ENCODE assay signal across 18 mouse cellular contexts in genomic region chr1:175671626-175672025, GRCm38 (mm10). TPM values are rescaled to one million over a fixed set of nuclear protein-coding genes. Genes with fewer than 3 reads are reported as not detected.
A peak's percentile ranks its signal among the peaks of the same experiment; 100 is the strongest.
DNase-seq lines count a peak whose midpoint lies in the region; ATAC-seq and TF ChIP-seq lines count a peak whose summit lies in the region.
"Had no signal": no experiment of that assay in that cellular context is flagged by ENCODE, and none has a peak within 500 bp of the region (broad histone marks: within the 10 kb centered on the region; RNA-seq: fewer than 3 reads in every experiment).

No protein-coding gene starts in this region.

- ATAC-seq in liver, postnatal 0 days, result no peak
- ATAC-seq in liver, embryonic 11.5 days (replicated peaks; ENCODE audit: low FRiP score), result no peak
- no peak for ATAC-seq in intestine, postnatal 0 days
- ATAC-seq: inflammation-experienced regulatory T-cells, adult 6 months had no signal

- TF ChIP-seq EP300 in liver, postnatal 0 days (IDR thresholded peaks at IDR 0.05; ENCODE audit: low read depth), result no peak

- H3K4me2 ChIP-seq in liver, postnatal 0 days (ENCODE audit: low read depth, low read length), result no peak overlapping the region
- no peak overlapping the region for H3K4me2 ChIP-seq in liver, embryonic 11.5 days
- no peak overlapping the region for H3K4me2 ChIP-seq in intestine, postnatal 0 days (replicated peaks; ENCODE audit: low read depth)

- H3K4me1 ChIP-seq in liver, postnatal 0 days (ENCODE audit: insufficient read depth), result no peaks in the 10 kb centered on the region
- H3K4me1 ChIP-seq in liver, embryonic 11.5 days (replicated peaks; ENCODE audit: control insufficient read depth, insufficient read depth, low read length), result no peaks in the 10 kb centered on the region
- H3K4me1 ChIP-seq in intestine, postnatal 0 days (replicated peaks; ENCODE audit: control insufficient read depth, insufficient read depth, low read length), result no peaks in the 10 kb centered on the region

- TF ChIP-seq CTCF in liver, postnatal 0 days (IDR thresholded peaks at IDR 0.05; ENCODE audit: low read depth), result peak; percentile 36; the same call in 1 of the 2 replicates
- peak; percentile 60 for TF ChIP-seq CTCF in intestine, postnatal 0 days (IDR thresholded peaks at IDR 0.05; ENCODE audit: low read depth)

- no peaks in the 10 kb centered on the region for H3K36me3 ChIP-seq in liver, postnatal 0 days (replicated peaks; ENCODE audit: insufficient read depth, low read length)
- H3K36me3 ChIP-seq in liver, embryonic 11.5 days (ENCODE audit: control insufficient read depth, insufficient read depth, low read length), result no peaks in the 10 kb centered on the region
- H3K36me3 ChIP-seq in intestine, postnatal 0 days (ENCODE audit: control insufficient read depth, insufficient read depth), result no peaks in the 10 kb centered on the region

- no peaks in the 10 kb centered on the region for H3K27me3 ChIP-seq in liver, postnatal 0 days (ENCODE audit: insufficient read depth, low read length)
- H3K27me3 ChIP-seq in liver, embryonic 11.5 days (replicated peaks; ENCODE audit: control insufficient read depth, insufficient read depth, low read length), result no peaks in the 10 kb centered on the region
- H3K27me3 ChIP-seq in intestine, postnatal 0 days (replicated peaks; ENCODE audit: control insufficient read depth, insufficient read depth, low read length), result no peaks in the 10 kb centered on the region

- H3K27ac ChIP-seq in liver, postnatal 0 days (ENCODE audit: low read depth), result no peak overlapping the region
- no peak overlapping the region for H3K27ac ChIP-seq in liver, embryonic 11.5 days (ENCODE audit: low read depth, low read length)
- no peak overlapping the region for H3K27ac ChIP-seq in intestine, postnatal 0 days (ENCODE audit: low read depth, low read length)

- no peak overlapping the region for H3K9ac ChIP-seq in liver, postnatal 0 days (replicated peaks)
- no peak overlapping the region for H3K9ac ChIP-seq in liver, embryonic 11.5 days (ENCODE audit: low read depth, low read length)
- no peak overlapping the region for H3K9ac ChIP-seq in intestine, postnatal 0 days (ENCODE audit: low read depth, low read length)

- peak; percentile 71 for DNase-seq in heart, adult 11 months
- no peak for DNase-seq in heart, postnatal 14 days
- DNase-seq in liver, postnatal 0 days, result no peak
- no peak for DNase-seq in liver, embryonic 11.5 days (ENCODE audit: low spot score)
- peak; percentile 17 for DNase-seq in ES-CJ7 (ENCODE audit: low read depth, low spot score)
- no peak for DNase-seq in cerebellum, adult 9-10 months
- DNase-seq in thymus, postnatal 14 days, result no peak
- DNase-seq: cerebellum, adult 8-10 months; gastrocnemius, postnatal 36 days; heart, postnatal 10 days; kidney, postnatal 36 days; lung, adult 2 months had no signal

- H3K4me3 ChIP-seq in liver, postnatal 0 days (ENCODE audit: low read depth, low read length), result no peak overlapping the region
- no peak overlapping the region for H3K4me3 ChIP-seq in liver, embryonic 11.5 days (ENCODE audit: low read depth, low read length)
- no peak overlapping the region for H3K4me3 ChIP-seq in intestine, postnatal 0 days (ENCODE audit: low read depth, low read length)

- no peaks in the 10 kb centered on the region for H3K9me3 ChIP-seq in liver, postnatal 0 days (ENCODE audit: low read length)
- H3K9me3 ChIP-seq in liver, embryonic 11.5 days (ENCODE audit: control insufficient read depth, low read length), result no peaks in the 10 kb centered on the region
- no peaks in the 10 kb centered on the region for H3K9me3 ChIP-seq in intestine, postnatal 0 days (ENCODE audit: control insufficient read depth)

- 7% methylated on average over 1 of the region's 1 CpGs for WGBS in liver, postnatal 0 days (ENCODE audit: insufficient replicate concordance)
- WGBS in liver, embryonic 11.5 days, result 18% methylated on average over 1 of the region's 1 CpGs
- 28% methylated on average over 1 of the region's 1 CpGs for WGBS in intestine, postnatal 0 days

- intact Hi-C loops in heart, postnatal 14 days (cut with DNase I), result loop anchor here (5.0 kb wide), 2 partner anchors 196 to 251 kb away; partner anchors contain the start of gene Gm38100

RNA-seq across cellular contexts. Expression of gene Opn3, which starts 20.9 kb away (rescaled TPM):
- 1 to 10 TPM; 7.3 to 8.9 TPM for total RNA-seq in heart, postnatal 14 days (2021)
- 1.3 and 1.6 TPM in 2 replicates for polyA plus RNA-seq in liver, postnatal 0 days (2015; fragmentation: Nextera tagmentation; extraction: Ambion mirVana)
- 4.0 and 4.3 TPM in 2 replicates for polyA plus RNA-seq in liver, embryonic 11.5 days (2014; fragmentation: Nextera tagmentation; extraction: Ambion mirVana)
- 4.1 and 4.5 TPM in 2 replicates for polyA plus RNA-seq in intestine, postnatal 0 days (2015; fragmentation: Nextera tagmentation; extraction: Ambion mirVana)
- polyA plus RNA-seq: inflammation-experienced regulatory T-cells, adult 6 months had no signal

RNA-seq across cellular contexts. Expression of gene Chml, which starts 21.1 kb away (rescaled TPM):
- total RNA-seq in heart, postnatal 14 days (2021), result 10 to 100 TPM; 12.1 to 13.3 TPM
- 0.52 and 0.66 TPM in 2 replicates for polyA plus RNA-seq in liver, postnatal 0 days (2015; fragmentation: Nextera tagmentation; extraction: Ambion mirVana)
- 3.2 and 3.6 TPM in 2 replicates for polyA plus RNA-seq in liver, embryonic 11.5 days (2014; fragmentation: Nextera tagmentation; extraction: Ambion mirVana)
- polyA plus RNA-seq in intestine, postnatal 0 days (2015; fragmentation: Nextera tagmentation; extraction: Ambion mirVana), result 1.6 TPM in 2 replicates

RNA-seq across cellular contexts. Expression of gene Wdr64, which starts 26.8 kb away (rescaled TPM):
- total RNA-seq in heart, postnatal 14 days (2021), result not detected
- polyA plus RNA-seq in liver, postnatal 0 days (2015; fragmentation: Nextera tagmentation; extraction: Ambion mirVana), result not detected in 2 replicates
- not detected in 2 replicates for polyA plus RNA-seq in liver, embryonic 11.5 days (2014; fragmentation: Nextera tagmentation; extraction: Ambion mirVana)
- not detected in 2 replicates for polyA plus RNA-seq in intestine, postnatal 0 days (2015; fragmentation: Nextera tagmentation; extraction: Ambion mirVana)
- total RNA-seq: gastrocnemius, postnatal 36 days; heart, postnatal 10 days had no signal
- polyA plus RNA-seq: C2C12; inflammation-experienced regulatory T-cells, adult 6 months; limb, embryonic 14.5 days; lung, adult 2 months; small intestine, adult 2 months; stomach, embryonic 16.5 days had no signal

RNA-seq across cellular contexts. Expression of gene Fh1, which starts 46.2 kb away (rescaled TPM):
- 100 to 1,000 TPM; 594 to 598 TPM for total RNA-seq in heart, postnatal 14 days (2021)
- polyA plus RNA-seq in liver, postnatal 0 days (2015; fragmentation: Nextera tagmentation; extraction: Ambion mirVana), result 93.3 and 103 TPM in 2 replicates
- polyA plus RNA-seq in liver, embryonic 11.5 days (2014; fragmentation: Nextera tagmentation; extraction: Ambion mirVana), result 136 and 146 TPM in 2 replicates
- polyA plus RNA-seq in intestine, postnatal 0 days (2015; fragmentation: Nextera tagmentation; extraction: Ambion mirVana), result 109 and 112 TPM in 2 replicates

RNA-seq across cellular contexts. Expression of gene Kmo, which starts 51.4 kb away (rescaled TPM):
- total RNA-seq in heart, postnatal 14 days (2021), result under 1 TPM; 0.26 to 0.34 TPM
- 26.5 and 28.5 TPM in 2 replicates for polyA plus RNA-seq in liver, postnatal 0 days (2015; fragmentation: Nextera tagmentation; extraction: Ambion mirVana)
- polyA plus RNA-seq in liver, embryonic 11.5 days (2014; fragmentation: Nextera tagmentation; extraction: Ambion mirVana), result 1.7 and 1.9 TPM in 2 replicates
- polyA plus RNA-seq in intestine, postnatal 0 days (2015; fragmentation: Nextera tagmentation; extraction: Ambion mirVana), result 0.27 and 0.53 TPM in 2 replicates

Comparison
In these comparisons a context has a peak if more than half of its experiments do, and no peak if none do; other contexts are left out.
1. DNase-seq: peak in heart, adult 11 months (single experiment) and ES-CJ7 (single experiment); none in heart, postnatal 14 days (0 of 2), liver, postnatal 0 days (single experiment), liver, embryonic 11.5 days (single experiment), cerebellum, adult 9-10 months (single experiment) and thymus, postnatal 14 days (single experiment).